Mouse (Mus musculus) 416B (cell line): ENCODE results near the gene Syt8.
"Not testable (repeated sequence)": the region's sequence is repeated elsewhere in the genome, so short reads cannot be mapped to it uniquely, and the experiment has no call there.

Source experiments
- DNase-seq: peaks from one replicate; pipeline ENCODE4 v3.0.0; 2011; ENCODE audit warnings: low read depth

Syt8 gene

DNA sequence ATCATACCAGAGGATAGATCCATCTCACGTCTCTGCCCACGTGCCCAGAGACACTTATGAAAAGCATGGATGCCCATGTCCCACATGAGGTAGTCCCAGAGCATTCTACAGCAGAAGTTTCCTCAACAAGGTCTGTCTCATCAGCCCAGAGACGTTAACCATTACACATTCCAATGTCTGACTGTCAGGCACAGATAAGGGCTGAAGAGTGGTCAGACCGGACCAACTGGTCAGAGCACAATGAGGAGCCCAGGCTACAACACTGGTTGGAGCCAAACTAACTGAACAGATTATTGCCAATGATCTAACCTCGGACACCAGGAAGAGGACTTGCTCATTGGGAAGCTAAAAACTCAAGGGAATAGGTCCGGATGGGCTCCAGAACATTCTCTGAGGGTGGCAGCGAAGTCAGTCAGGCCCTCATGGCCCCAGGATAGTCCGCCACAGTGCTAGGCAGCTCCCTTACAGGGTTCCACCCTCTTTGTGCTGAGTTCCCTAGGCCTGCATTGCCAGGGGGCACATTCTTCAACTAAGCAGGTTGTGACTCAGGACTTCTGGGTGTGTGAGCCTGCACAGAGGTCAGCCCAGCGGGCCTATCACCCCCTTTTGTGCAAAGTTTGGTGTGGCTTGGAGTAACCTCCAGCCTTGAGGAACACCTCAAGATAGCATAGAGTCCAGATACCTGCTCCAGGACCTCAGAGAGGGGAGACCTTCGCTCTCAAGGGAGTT lies at the start of gene Syt8:
TSS of gene Syt8 (plus strand) at position 714 of the 729 bp plus-strand sequence.
- no peak for DNase-seq

DNA sequence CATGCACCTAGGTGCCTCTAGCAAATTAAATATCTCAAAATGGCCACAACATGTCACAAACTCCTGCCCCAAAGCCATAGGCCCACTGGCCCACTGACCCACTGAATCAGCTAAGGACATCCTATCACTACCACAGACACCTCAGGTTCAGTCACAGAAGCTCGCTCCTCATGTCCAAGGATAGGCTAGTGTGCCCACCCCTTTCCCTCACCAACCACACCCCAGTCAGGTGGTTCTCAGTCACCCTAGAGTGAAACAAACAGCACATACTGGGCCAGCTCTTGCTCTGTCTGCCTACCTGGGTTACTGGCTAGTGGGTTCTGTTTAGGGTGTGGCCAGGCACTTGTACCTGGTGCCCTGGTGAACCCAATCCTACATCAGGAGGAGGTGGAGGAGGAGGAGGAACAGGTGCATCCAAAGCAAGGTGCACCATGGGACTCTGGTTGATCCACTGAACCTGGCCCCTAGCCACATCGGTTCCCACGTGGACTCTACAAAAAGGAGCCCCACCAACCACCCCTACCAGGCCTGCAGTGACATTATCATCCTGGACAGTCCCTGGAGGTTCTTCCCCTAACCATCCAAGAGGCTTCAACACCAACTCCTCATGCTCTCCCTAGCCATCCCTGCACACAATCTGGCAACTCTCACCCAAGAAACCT lies 48.8 kb upstream of the Syt8 start:
- DNase-seq: no peak

DNA sequence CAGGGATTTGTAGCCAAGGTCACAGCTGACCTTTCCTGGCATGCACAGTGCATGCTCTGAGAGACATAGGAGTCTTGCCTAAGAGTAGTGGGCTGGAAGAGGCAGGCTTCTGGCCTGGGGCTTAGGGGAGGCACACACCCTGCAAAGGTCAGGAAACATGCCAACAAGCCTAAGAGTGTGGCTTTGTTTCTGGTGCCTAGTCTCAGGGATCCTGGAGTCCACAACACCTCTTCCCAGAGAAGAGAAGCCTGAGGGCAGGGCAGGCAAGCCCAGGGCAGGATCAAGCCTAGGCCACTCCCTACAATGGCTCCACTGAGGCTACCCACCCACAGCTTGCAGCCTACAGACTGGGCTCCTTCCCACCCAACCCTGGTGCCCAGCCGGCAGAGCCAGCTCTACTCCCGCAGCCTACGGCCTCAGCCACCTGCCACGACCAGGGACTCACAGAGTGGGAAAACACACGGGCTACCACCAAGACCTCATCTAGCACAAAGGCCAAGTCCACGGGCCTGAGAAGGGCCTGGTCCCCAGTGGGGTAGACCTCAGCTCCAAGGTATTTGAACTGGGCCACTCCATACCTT lies 47.9 kb upstream of the Syt8 start:
- DNase-seq: no peak

DNA sequence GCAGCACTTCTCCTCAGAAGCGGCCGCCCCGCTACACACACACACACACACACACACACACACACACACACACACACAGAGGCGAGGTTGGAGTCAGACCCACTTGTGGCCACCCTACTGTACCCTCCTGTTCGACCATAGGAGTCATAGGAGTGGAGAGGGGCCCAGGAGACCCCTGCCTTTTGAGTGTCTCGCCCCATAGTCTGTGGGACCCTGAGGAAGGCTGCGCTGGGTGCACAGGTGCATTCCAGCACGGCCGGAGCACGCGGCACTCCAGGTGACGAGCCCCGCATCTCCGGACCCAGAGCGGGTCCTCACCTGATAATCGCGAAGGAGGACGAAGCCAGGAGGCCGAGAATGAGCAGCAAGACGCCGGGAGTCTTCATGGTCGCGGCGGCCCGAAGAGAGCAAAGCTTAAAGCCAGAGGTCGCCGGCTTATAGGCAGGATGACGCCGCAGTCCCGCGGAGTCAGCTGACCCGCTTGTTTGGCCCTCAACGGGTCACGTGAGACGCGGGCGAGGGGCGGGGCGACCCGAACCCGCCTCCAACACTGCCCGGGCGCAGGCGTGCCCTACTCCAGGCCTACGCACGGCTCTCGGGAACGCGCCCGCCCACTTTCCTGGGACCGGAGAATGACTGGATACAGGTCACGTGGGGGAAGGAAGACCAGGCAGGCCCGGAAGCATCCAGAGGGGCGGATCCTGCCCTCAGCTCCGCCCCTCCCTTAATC lies 47.1 kb upstream of the Syt8 start, which contains the start of gene Ctsd:
TSS of gene Ctsd (minus strand) at position 620 of the 730 bp plus-strand sequence.
- peak; percentile 98 for DNase-seq

DNA sequence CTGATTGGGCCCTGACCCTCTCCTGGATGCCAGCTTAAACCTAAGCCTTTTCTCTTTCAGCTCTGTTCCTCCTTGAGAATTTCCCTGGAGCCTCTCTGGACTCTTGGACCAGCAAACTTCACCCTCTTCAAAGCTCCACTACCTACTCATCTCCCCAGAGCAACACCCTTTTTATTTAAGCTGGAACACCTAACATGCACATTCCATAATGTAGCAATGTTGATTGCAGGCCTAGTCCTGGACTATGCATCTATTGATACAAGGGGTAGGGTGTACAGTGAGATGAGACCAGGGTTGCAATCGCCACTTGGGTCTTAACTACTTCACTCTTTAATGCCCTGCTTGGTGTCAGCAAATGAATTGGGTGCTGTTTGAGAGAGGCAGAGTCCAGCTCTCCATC lies 46.5 kb upstream of the Syt8 start:
- no peak for DNase-seq

DNA sequence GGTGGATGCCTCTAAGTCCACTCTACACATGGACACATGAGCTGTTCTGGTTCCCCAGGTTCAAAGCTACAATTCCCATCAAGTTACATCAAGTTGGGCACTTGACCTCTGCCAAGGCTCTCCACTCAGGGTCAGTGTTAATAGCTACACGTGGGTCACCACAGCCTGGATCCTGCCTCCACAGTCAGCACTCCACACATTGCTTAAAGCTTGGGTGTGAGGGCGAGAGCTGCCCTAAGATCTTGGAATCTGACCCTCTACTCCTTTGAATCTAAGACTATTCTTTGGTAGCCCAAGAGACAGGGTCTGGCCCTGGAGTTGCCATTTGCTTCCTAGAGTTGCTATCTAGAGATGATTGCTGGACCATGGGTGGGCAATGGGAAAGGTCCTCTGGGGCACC lies 45.9 kb upstream of the Syt8 start:
- no peak for DNase-seq

DNA sequence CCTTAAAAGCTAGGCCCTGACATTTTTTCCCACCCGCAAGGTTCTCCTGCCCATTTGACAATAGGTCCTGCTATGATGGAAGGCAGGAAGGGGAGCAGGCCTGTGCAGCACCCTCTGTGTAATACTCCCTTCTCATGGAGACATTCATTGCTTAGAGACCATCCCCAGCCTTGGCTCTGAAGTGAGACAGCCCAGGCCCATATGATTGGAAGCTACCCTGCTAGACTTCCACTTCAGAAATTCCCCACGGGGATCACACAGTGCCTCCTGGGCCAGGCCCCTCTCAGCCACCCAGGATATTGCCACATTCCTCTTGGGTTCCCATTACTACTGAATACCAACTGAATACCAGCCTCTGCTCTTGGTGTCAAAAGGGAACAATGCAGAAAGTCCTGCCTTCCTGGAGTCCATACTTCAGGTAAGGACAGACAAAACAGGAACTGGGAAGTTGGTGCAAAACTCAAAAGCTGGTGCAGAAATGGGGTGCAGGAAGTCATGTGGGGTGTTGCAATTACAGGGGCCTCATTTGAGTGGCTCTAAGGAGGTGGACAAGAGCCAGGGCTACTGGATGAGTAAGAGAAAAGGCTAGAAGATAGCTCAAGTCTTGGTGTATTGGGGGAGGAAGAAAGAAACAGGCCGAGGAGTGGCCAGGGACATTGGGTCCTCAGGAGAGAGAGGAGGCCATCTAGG lies 44.5 kb upstream of the Syt8 start:
- DNase-seq: peak; percentile 69

DNA sequence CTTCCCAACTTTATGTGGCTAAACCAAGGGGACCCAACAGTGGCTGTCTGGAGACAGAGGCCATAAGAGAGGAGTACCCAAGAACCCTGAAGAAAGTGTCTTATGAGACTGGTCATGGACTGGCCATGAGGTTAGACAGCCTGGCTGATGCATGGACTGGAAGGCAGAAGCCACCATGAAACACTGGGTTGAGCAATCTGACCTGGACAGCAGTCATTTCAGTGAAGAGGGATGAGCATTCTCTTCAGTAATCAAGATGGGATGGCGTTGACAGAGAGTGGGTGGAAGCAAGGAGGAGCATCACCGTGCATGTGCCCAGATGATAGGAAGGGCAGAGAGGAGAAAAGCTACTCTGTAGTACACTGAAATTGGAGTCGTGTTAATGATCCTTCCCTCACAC lies 43.5 kb upstream of the Syt8 start:
- DNase-seq: no peak

DNA sequence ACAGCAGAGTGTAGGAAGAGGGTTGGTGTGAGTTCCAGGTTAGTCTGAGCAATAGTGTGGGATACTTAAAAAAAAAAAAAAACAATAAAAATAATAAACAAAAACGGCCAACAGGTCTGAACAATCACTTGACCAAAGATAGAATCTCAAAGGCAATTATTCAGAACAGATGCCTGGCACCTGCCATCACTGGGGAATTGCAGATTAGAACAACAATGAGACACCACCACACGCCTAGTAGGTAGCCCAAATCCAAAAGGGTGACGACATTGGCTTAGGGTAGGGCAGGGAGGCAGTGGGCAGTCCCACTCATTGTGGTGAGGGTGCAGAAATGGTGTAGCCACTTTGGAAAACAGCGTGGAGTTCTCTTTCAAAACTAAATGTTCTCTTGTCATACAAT lies 43.0 kb upstream of the Syt8 start:
- DNase-seq: no peak

DNA sequence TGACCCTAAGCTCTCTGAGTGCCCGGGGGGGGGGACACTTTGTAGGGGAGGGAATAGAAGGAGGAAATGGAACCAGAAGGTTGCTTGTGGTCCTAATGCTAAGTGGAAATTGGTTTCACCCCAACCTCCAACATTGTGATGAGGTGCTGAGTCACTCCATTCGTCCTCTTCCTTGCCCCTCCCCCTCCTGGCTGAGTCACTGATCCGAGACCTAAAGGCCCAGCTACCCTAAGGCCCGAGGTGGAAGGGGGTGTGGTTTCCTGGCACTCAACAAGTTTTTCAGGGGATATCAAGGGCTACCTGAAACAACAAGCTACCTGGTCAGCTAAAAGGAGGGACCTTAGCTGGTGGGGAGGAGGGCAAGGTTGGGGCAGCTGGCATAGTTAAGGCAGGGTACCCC lies 41.5 kb upstream of the Syt8 start:
- DNase-seq: peak; percentile 96

DNA sequence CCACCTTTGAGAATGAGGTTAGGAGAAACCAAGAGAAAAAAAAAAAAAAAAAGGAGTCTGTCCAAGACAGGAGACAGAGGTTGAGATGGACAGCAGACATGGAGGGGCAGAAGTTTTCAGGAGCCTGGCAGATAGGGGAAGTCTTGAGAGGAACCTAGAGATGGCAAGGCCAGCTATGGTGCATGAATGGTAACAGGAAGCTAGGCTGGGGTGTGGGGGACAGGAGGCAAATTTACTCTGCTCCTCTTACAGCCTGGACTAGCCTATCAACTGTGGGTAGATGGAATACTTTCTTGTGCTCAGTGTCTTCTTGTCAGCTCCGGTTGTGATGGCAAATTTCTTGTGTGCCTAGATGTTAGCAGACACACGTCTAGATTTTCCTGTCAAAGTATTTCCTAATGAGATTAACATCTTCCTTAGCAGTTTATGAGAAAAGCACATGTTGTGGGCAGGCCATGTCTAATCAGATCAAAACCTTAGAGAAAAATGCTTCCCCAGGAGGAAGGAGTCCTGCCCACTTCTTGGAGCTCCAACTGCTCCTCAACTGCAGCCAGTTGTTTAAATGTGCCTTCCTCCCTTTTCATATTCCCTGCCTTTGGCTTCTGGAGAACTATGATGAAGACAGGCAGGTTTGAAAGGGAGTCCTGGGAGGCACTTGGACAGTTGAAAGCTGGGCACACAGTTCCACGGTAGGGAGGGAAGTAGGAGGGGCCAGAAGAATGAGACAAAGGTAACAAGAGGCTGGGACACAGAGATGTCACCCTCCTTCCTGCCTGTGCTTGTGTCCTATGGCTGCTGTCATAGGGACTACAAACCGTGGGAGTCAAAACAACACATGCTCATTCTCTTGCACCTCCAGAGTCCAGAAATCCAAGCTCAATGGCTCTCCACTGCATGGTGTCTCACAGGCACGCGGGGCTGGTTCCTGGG lies 40.1 kb upstream of the Syt8 start:
- DNase-seq: peak; percentile 78

DNA sequence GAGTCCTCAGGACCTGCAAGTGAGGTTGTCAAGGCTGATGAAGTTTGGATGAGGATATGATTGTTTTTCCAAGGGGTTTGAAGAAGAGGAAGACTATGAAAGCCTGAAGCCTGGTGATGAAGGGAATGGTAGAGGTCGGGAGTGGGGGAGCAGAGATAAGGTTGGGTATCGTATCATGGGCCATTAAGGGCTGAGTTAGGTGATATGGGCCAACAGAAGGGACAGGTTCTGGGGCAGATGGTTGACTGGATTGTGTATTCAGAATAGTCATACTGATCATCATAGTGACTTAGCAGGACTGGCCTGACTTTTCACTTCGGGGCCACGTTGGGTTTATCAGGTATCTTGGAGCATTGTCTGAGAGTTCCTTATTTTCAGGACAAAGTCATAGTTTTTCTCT lies 39.2 kb upstream of the Syt8 start:
- no peak for DNase-seq

DNA sequence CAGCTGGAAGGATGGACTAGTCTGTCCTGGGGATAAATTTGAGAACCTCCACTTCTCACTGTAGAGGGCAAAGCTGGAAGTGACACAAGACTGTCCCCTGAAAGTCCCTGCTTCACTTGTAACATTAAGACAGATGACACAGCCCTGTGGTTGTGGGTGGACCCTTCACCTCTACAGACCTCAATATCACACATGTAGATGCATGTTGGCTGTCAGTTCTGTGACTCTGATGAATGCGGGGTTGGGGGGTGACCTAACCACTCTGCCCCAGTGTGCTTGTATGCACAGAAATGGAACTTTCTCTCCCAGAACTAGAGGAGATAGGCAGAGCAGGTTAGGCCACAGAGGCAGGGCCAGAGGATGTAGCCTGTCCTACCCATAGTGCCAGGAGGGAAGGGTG lies 38.0 kb upstream of the Syt8 start:
- peak; percentile 45 for DNase-seq

DNA sequence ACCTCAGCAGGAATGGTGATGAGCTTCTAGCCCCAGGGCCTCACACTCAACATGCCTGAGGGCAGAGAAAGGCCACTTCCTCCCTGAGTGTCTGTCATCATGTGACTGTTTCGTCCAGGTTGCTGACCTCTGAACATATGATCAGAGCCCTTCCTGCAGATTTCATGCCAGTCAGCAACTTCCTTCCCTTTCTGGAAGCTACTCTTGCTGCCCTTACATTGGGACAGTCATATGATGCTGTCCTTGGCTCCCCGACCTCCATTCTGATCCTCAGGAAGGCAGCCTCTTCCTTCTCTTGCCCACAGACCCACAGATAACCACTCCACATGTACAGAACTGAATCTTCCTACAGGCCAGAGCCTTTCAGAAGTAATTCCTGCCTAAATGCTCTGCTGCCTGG lies 36.6 kb upstream of the Syt8 start:
- DNase-seq: peak; percentile 94

DNA sequence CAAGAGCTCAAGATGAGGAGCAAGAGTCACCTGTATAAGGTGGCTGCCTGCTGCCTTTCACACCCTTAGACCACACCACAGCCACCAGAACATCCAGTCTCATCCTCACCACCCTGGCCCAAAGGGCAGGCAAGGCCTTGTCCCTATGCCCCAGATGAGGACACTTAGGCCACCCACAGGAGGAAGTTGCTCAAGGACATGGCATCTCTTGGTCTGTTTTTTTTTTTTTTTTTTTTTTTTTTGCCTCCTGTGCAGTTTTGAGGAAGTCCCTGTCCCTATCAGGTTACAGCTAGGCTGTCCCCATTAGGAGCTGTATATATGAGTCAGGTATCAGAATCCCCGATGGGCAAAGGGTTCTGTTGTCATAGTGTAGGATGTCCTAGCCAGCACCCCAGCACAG lies 35.4 kb upstream of the Syt8 start:
- peak; percentile 94 for DNase-seq

DNA sequence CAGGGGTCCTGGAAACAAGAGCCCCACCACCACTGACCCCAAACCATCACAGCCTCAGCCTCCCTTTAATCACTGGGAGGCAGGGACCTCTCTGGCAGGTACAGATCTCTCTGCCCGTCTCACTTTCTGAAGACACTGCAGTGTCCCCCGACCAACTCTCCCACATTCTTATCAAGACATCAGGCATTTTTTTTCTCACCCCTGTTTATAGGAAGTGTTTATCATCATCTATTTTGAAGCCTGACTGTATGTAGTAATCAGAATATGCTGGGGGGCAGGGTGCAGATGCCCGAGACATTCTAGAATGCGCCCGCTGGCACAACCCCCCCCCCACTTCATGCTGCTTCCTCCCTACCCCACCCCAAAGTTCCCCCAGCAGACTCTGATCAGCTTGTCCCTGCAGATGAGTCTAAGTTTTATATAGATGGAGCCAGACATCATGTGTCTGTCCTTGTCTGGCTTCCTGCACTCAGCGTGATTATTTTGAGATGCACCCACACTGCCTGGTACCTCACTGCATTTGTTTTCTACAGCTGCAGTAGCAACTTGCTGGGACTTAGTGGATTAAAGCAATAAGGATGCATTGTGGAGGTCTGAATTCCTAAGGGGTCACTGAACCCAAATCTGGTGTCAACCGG lies 34.4 kb upstream of the Syt8 start:
- DNase-seq: no peak

DNA sequence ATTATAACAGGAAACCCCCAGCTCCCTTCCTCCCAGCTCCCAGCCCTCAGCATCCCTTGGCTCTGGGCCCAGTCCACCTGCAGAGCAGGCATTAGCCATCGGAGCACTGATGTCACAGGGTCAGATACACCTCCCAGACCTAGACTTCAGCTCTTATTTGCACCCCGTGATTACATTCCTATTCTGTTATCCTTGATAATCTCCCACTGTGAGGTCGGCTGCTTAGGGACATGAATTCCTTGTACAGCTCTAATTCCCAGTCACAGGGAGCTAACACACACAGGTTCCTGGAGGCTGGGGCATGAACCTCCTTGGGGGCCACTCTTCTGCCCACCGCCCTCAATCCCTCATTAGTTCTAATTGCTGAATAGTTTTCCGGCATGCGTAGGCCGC lies 33.9 kb upstream of the Syt8 start:
- no peak for DNase-seq

DNA sequence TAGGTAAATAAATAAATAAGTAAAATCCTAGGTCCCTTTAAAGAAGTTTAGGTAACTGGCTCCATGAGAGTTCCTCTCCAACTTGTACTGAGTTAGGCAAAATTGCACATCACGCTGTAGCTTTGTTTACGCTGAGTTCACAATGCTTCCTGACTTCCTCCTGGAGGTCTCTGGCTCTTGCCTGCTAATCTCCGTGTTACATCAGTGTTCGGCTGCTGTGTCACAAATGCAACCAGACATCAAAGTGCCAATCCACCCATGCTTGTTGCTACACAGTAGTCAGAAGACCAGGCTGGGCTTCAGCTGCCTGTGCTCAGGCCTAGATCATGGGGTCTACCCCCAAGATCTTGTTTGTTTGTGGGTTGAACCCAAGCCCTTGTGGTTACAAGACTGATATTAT lies 31.1 kb upstream of the Syt8 start:
- peak; percentile 81 for DNase-seq

DNA sequence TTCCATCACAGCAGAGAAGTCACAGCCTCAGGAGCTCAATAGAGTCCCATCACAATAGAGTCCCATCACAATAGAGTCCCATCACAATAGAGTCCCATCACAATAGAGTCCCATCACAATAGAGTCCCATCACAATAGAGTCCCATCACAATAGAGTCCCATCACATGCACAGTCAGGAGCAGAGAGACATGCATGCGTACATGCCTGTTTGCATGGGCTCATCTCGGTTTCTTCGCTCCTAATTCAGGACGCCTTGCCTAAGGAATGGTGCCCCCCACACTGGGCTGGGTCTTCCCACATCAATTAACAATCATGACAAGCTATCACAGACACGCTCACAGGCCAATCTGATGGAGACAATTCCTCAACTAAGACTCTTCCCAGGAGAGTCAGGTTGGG lies 29.5 kb upstream of the Syt8 start:
- DNase-seq: not testable (repeated sequence)

DNA sequence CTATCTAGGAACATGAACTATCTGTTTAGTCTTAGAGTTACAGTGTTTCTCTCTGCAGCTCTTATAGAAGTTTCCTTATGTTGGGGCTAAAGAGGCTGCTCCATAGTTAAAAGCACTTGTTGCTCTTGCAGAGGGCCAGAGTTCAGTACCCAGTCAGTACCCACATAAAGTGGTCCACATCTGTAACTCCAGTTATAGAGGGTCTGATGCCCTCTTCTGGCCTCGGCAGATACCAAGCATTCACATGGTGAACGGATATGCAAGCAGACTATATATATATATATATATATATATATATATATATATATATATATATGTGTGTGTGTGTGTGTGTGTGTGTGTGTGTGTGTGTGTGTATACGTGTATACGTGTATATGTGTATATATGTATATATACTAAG lies 26.7 kb upstream of the Syt8 start:
- peak; percentile 71 for DNase-seq

DNA sequence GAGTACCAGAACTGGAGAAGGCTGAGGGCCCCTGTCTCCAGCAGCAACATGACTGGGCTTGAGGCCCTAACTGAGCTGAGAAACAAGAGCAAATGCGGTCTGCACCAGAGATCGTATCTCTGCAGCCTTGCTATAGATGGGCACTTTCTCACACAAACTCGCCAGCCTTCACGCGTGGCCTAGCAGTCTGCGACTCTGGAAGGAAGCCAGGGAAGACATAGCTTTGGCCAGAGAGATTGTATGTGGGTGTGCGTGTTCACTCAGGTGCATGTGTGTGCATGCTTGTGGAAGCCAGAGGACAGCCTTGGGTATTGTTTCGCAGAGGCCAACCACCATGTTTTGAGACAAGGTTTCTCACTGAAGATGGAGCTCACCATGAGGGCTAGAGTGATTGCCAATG lies 26.0 kb upstream of the Syt8 start:
- DNase-seq: no peak
